Mouse (Mus musculus) common myeloid progenitor, adult 5-6 weeks (primary cell): Measurements from ENCODE around the gene Fgfbp3. TPM values are rescaled to one million over a fixed set of nuclear protein-coding genes. Genes with fewer than 3 reads are reported as not detected.
"Not testable (repeated sequence)": the region's sequence is repeated elsewhere in the genome, so short reads cannot be mapped to it uniquely, and the experiment has no call there.

Experiments used
- ATAC-seq: replicated peaks from 2 replicates; pipeline ENCODE4 v1.8.0; 2016; ENCODE audit warnings: low read depth, mild to moderate bottlenecking, moderate TSS enrichment, inconsistent platforms; ENCODE audit not compliant: poor library complexity, severe bottlenecking
- total RNA-seq: library from RNA; stranded (forward); fragments of 200-1000, 187-1606 nt; gene quantifications from 2 replicates; pipeline ENCODE4 v1.2.3, GENCODE M21; 2017

Fgfbp3 gene
- total RNA-seq, 1 experiment from 2014 or later, result 4.6 TPM

GRCm38 (mm10) chr19:36913064-36913463, 6.4 kb downstream of the Fgfbp3 start:
- no peak for ATAC-seq

GRCm38 (mm10) chr19:36910424-36911045, 8.9 kb downstream of the Fgfbp3 start:
- ATAC-seq, result no peak

- ATAC-seq, result peak; percentile 69
Observed at GRCm38 (mm10) chr19:36909676-36910292, 9.6 kb downstream of the Fgfbp3 start.

GRCm38 (mm10) chr19:36909150-36909549, 10.3 kb downstream of the Fgfbp3 start:
- no peak for ATAC-seq

GRCm38 (mm10) chr19:36904211-36905007, 15.0 kb downstream of the Fgfbp3 start:
- ATAC-seq, result peak; percentile 61

GRCm38 (mm10) chr19:36903377-36903776, 16.0 kb downstream of the Fgfbp3 start:
- no peak for ATAC-seq

GRCm38 (mm10) chr19:36897778-36898177, 21.6 kb downstream of the Fgfbp3 start:
- ATAC-seq, result 0 out of 2 replicates have a peak, but pooled peaks have one; percentile 39

- no peak for ATAC-seq
Observed at GRCm38 (mm10) chr19:36896791-36897569, 22.4 kb downstream of the Fgfbp3 start.

GRCm38 (mm10) chr19:36891746-36892145, 27.7 kb downstream of the Fgfbp3 start:
- ATAC-seq, result no peak

- ATAC-seq, result no peak
Observed at GRCm38 (mm10) chr19:36887706-36888105, 31.7 kb downstream of the Fgfbp3 start.

- ATAC-seq, result no peak
Observed at GRCm38 (mm10) chr19:36886316-36886715, 33.1 kb downstream of the Fgfbp3 start.

- ATAC-seq, result 0 out of 2 replicates have a peak, but pooled peaks have one; percentile 32
Observed at GRCm38 (mm10) chr19:36883119-36883518, 36.3 kb downstream of the Fgfbp3 start.

- ATAC-seq, result no peak
Observed at GRCm38 (mm10) chr19:36878743-36879495, 40.5 kb downstream of the Fgfbp3 start.

GRCm38 (mm10) chr19:36877329-36877728, 42.1 kb downstream of the Fgfbp3 start:
- no peak for ATAC-seq

GRCm38 (mm10) chr19:36874651-36875050, 44.8 kb downstream of the Fgfbp3 start:
- ATAC-seq, result no peak

GRCm38 (mm10) chr19:36868675-36869074, 50.7 kb downstream of the Fgfbp3 start:
- not testable (repeated sequence) for ATAC-seq
